Mouse (Mus musculus): ENCODE results near the gene Frs2. TPM values are rescaled to one million over a fixed set of nuclear protein-coding genes. Genes with fewer than 3 reads are reported as not detected.

The Frs2 gene
- polyA plus RNA-seq, 1 experiment = 21.1 TPM

- Histone ChIP-seq H3K36me3 (ENCODE audit: control insufficient read depth, insufficient read depth, low read length) (no peaks in the 10 kb centered on the region), H3K4me3 (ENCODE audit: control insufficient read depth, insufficient read depth, low read length) (no peak overlapping the region), H3K27ac (ENCODE audit: control insufficient read depth, insufficient read depth, low read length) (no peak overlapping the region), H3K27me3 (ENCODE audit: control insufficient read depth, insufficient read depth, low read length) (no peaks in the 10 kb centered on the region), H3K4me1 (replicated peaks; ENCODE audit: control insufficient read depth, insufficient read depth, low read length) (no peaks in the 10 kb centered on the region)
- no peak for TF ChIP-seq POLR2A (IDR thresholded peaks at IDR 0.05; ENCODE audit: control insufficient read depth, extremely low read depth, insufficient read depth, low read length, poor library complexity)
- TF ChIP-seq CTCF (IDR thresholded peaks at IDR 0.05; ENCODE audit: borderline replicate concordance, control insufficient read depth, extremely low read depth, insufficient read depth, low read length, poor library complexity) = no peak
- WGBS = 39% methylated on average over 3 of the region's 3 CpGs
- no peak for DNase-seq
These were observed 32.8 kb upstream of the Frs2 start for GRCm38 (mm10) chr10:117181098-117181497.

GRCm38 (mm10) chr10:117174645-117175044 is 26.3 kb upstream of the Frs2 start:
- Histone ChIP-seq H3K27ac (ENCODE audit: control insufficient read depth, insufficient read depth, low read length) (no peak overlapping the region), H3K4me1 (replicated peaks; ENCODE audit: control insufficient read depth, insufficient read depth, low read length) (no peaks in the 10 kb centered on the region), H3K27me3 (ENCODE audit: control insufficient read depth, insufficient read depth, low read length) (no peaks in the 10 kb centered on the region), H3K36me3 (ENCODE audit: control insufficient read depth, insufficient read depth, low read length) (no peaks in the 10 kb centered on the region), H3K4me3 (ENCODE audit: control insufficient read depth, insufficient read depth, low read length) (no peak overlapping the region)
- TF ChIP-seq POLR2A (IDR thresholded peaks at IDR 0.05; ENCODE audit: control insufficient read depth, extremely low read depth, insufficient read depth, low read length, poor library complexity) (no peak), CTCF (IDR thresholded peaks at IDR 0.05; ENCODE audit: borderline replicate concordance, control insufficient read depth, extremely low read depth, insufficient read depth, low read length, poor library complexity) (no peak)
- no peak for DNase-seq
- WGBS = 91% methylated on average over 12 of the region's 12 CpGs

GRCm38 (mm10) chr10:117173566-117174438 is 25.5 kb upstream of the Frs2 start:
- 74% methylated on average over 12 of the region's 13 CpGs for WGBS
- Histone ChIP-seq H3K36me3 (ENCODE audit: control insufficient read depth, insufficient read depth, low read length) (no peaks in the 10 kb centered on the region), H3K27ac (ENCODE audit: control insufficient read depth, insufficient read depth, low read length) (no peak overlapping the region), H3K27me3 (ENCODE audit: control insufficient read depth, insufficient read depth, low read length) (no peaks in the 10 kb centered on the region), H3K4me1 (replicated peaks; ENCODE audit: control insufficient read depth, insufficient read depth, low read length) (no peaks in the 10 kb centered on the region), H3K4me3 (ENCODE audit: control insufficient read depth, insufficient read depth, low read length) (no peak overlapping the region)
- TF ChIP-seq POLR2A (IDR thresholded peaks at IDR 0.05; ENCODE audit: control insufficient read depth, extremely low read depth, insufficient read depth, low read length, poor library complexity) (no peak), CTCF (IDR thresholded peaks at IDR 0.05; ENCODE audit: borderline replicate concordance, control insufficient read depth, extremely low read depth, insufficient read depth, low read length, poor library complexity) (no peak)
- DNase-seq = no peak

GRCm38 (mm10) chr10:117173111-117173510 is 24.8 kb upstream of the Frs2 start:
- H3K4me1 ChIP-seq (replicated peaks; ENCODE audit: control insufficient read depth, insufficient read depth, low read length) = no peaks in the 10 kb centered on the region
- no peak overlapping the region for H3K4me3 ChIP-seq (ENCODE audit: control insufficient read depth, insufficient read depth, low read length)
- WGBS = 95% methylated on average over 1 of the region's 1 CpGs
- H3K36me3 ChIP-seq (ENCODE audit: control insufficient read depth, insufficient read depth, low read length) = no peaks in the 10 kb centered on the region
- TF ChIP-seq POLR2A (IDR thresholded peaks at IDR 0.05; ENCODE audit: control insufficient read depth, extremely low read depth, insufficient read depth, low read length, poor library complexity) (no peak), CTCF (IDR thresholded peaks at IDR 0.05; ENCODE audit: borderline replicate concordance, control insufficient read depth, extremely low read depth, insufficient read depth, low read length, poor library complexity) (no peak)
- no peaks in the 10 kb centered on the region for H3K27me3 ChIP-seq (ENCODE audit: control insufficient read depth, insufficient read depth, low read length)
- H3K27ac ChIP-seq (ENCODE audit: control insufficient read depth, insufficient read depth, low read length) = no peak overlapping the region
- DNase-seq = no peak

GRCm38 (mm10) chr10:117172069-117172468 is 23.7 kb upstream of the Frs2 start:
- no peak overlapping the region for H3K27ac ChIP-seq (ENCODE audit: control insufficient read depth, insufficient read depth, low read length)
- no peaks in the 10 kb centered on the region for H3K27me3 ChIP-seq (ENCODE audit: control insufficient read depth, insufficient read depth, low read length)
- no peak overlapping the region for H3K4me3 ChIP-seq (ENCODE audit: control insufficient read depth, insufficient read depth, low read length)
- WGBS = 90% methylated on average over 3 of the region's 3 CpGs
- TF ChIP-seq POLR2A (IDR thresholded peaks at IDR 0.05; ENCODE audit: control insufficient read depth, extremely low read depth, insufficient read depth, low read length, poor library complexity) = no peak
- no peak for TF ChIP-seq CTCF (IDR thresholded peaks at IDR 0.05; ENCODE audit: borderline replicate concordance, control insufficient read depth, extremely low read depth, insufficient read depth, low read length, poor library complexity)
- H3K4me1 ChIP-seq (replicated peaks; ENCODE audit: control insufficient read depth, insufficient read depth, low read length) = no peaks in the 10 kb centered on the region
- no peak for DNase-seq
- no peaks in the 10 kb centered on the region for H3K36me3 ChIP-seq (ENCODE audit: control insufficient read depth, insufficient read depth, low read length)

- DNase-seq = no peak
- no peaks in the 10 kb centered on the region for H3K4me1 ChIP-seq (replicated peaks; ENCODE audit: control insufficient read depth, insufficient read depth, low read length)
- no peak overlapping the region for H3K4me3 ChIP-seq (ENCODE audit: control insufficient read depth, insufficient read depth, low read length)
- no peaks in the 10 kb centered on the region for H3K36me3 ChIP-seq (ENCODE audit: control insufficient read depth, insufficient read depth, low read length)
- no peak overlapping the region for H3K27ac ChIP-seq (ENCODE audit: control insufficient read depth, insufficient read depth, low read length)
- TF ChIP-seq CTCF (IDR thresholded peaks at IDR 0.05; ENCODE audit: borderline replicate concordance, control insufficient read depth, extremely low read depth, insufficient read depth, low read length, poor library complexity) (no peak), POLR2A (IDR thresholded peaks at IDR 0.05; ENCODE audit: control insufficient read depth, extremely low read depth, insufficient read depth, low read length, poor library complexity) (no peak)
- WGBS = 94% methylated on average over 11 of the region's 11 CpGs
- H3K27me3 ChIP-seq (ENCODE audit: control insufficient read depth, insufficient read depth, low read length) = no peaks in the 10 kb centered on the region
These were observed 18.6 kb upstream of the Frs2 start for GRCm38 (mm10) chr10:117166785-117167425.
